Mouse (Mus musculus) adrenal gland, postnatal 25 days (tissue): ENCODE data around the gene Lamb2. TPM values are rescaled to one million over a fixed set of nuclear protein-coding genes. Genes with fewer than 3 reads are reported as not detected.

Source experiments
- total RNA-seq: library from RNA; stranded (reverse); gene quantifications from 2 replicates; pipeline ENCODE4 v1.2.3, GENCODE M21; 2021

The Lamb2 gene
- total RNA-seq, 1 experiment from 2014 or later, result 134 TPM

Other genes starting within 250 kb of the Lamb2 start
- 127 and 146 TPM in 2 replicates for gene Dag1, start 215.8 kb upstream of the Lamb2 start, total RNA-seq
- gene Nicn1, start 189.3 kb upstream of the Lamb2 start, total RNA-seq, result 17.8 and 22.3 TPM in 2 replicates
- gene Amt, start 182.9 kb upstream of the Lamb2 start, total RNA-seq, result 5.2 and 7.0 TPM in 2 replicates
- gene Rhoa, start 173.6 kb upstream of the Lamb2 start, total RNA-seq, result 358 and 378 TPM in 2 replicates
- 38.9 and 49.8 TPM in 2 replicates for gene Tcta, start 173.6 kb upstream of the Lamb2 start, total RNA-seq
- gene Gpx1, start 140.8 kb upstream of the Lamb2 start, total RNA-seq, result 711 and 722 TPM in 2 replicates
- gene Usp4, start 131.9 kb upstream of the Lamb2 start, total RNA-seq, result 113 and 114 TPM in 2 replicates
- gene 1700102P08Rik, start 86.9 kb upstream of the Lamb2 start, total RNA-seq, result 1.5 and 1.7 TPM in 2 replicates
- not detected in 2 replicates for gene Ccdc36, start 51.3 kb upstream of the Lamb2 start, total RNA-seq
- gene BC048562, start 43.3 kb upstream of the Lamb2 start, total RNA-seq, result not detected in 2 replicates
- 36.9 and 51.4 TPM in 2 replicates for gene Ccdc71, start 19.2 kb upstream of the Lamb2 start, total RNA-seq
- 33.2 and 38.8 TPM in 2 replicates for gene Klhdc8b, start 18.2 kb upstream of the Lamb2 start, total RNA-seq
- 292 and 314 TPM in 2 replicates for gene Usp19, start 10.9 kb downstream of the Lamb2 start, total RNA-seq
- 221 and 259 TPM in 2 replicates for gene Qars, start 28.0 kb downstream of the Lamb2 start, total RNA-seq
- gene Qrich1, start 37.1 kb downstream of the Lamb2 start, total RNA-seq, result 126 and 144 TPM in 2 replicates
- 66.3 and 95.0 TPM in 2 replicates for gene Impdh2, start 80.5 kb downstream of the Lamb2 start, total RNA-seq
- 59.8 and 65.9 TPM in 2 replicates for gene Ndufaf3, start 87.7 kb downstream of the Lamb2 start, total RNA-seq
- 79.2 and 85.4 TPM in 2 replicates for gene Dalrd3, start 90.2 kb downstream of the Lamb2 start, total RNA-seq
- gene Wdr6, start 99.0 kb downstream of the Lamb2 start, total RNA-seq, result 90.9 and 141 TPM in 2 replicates
- 8.7 and 10.5 TPM in 2 replicates for gene P4htm, start 117.9 kb downstream of the Lamb2 start, total RNA-seq
- 48.9 and 73.9 TPM in 2 replicates for gene Arih2, start 169.7 kb downstream of the Lamb2 start, total RNA-seq
- 91.1 and 112 TPM in 2 replicates for gene Slc25a20, start 182.4 kb downstream of the Lamb2 start, total RNA-seq
- gene Prkar2a, start 209.6 kb downstream of the Lamb2 start, total RNA-seq, result 29.3 and 30.7 TPM in 2 replicates